Mouse (Mus musculus) kidney, postnatal 0 days (tissue): ENCODE results near the gene Zbed5. TPM values are rescaled to one million over a fixed set of nuclear protein-coding genes. Genes with fewer than 3 reads are reported as not detected.
A peak's percentile ranks its signal among the peaks of the same experiment; 100 is the strongest.

Source experiments
- ATAC-seq: fragments of 200-750 bp; cut with Nextera tagmentation; replicated peaks from 2 replicates; pipeline ENCODE4 v1.8.0; 2017; ENCODE audit warnings: low read depth, moderate number of reproducible peaks, moderate TSS enrichment, moderate library complexity; ENCODE audit not compliant: low FRiP score
- DNase-seq: peaks from one replicate; pipeline ENCODE4 v3.0.0-alpha.2; 2016; ENCODE audit warnings: low spot score
- H3K27ac ChIP-seq: fragments of 300-500 bp; sonication (generic); 2 replicates; pipeline ENCODE4 v1.5.1; 2014; ENCODE audit warnings: mild to moderate bottlenecking
- H3K27me3 ChIP-seq: fragments of 300-500 bp; sonication (generic); 2 replicates; pipeline ENCODE4 v1.6.1; 2014; ENCODE audit warnings: low read length, mixed read lengths; ENCODE audit not compliant: insufficient read depth
- H3K36me3 ChIP-seq: fragments of 300-500 bp; sonication (generic); 2 replicates; pipeline ENCODE4 v1.6.1; 2014; ENCODE audit warnings: low read length, mixed read lengths; ENCODE audit not compliant: insufficient read depth
- H3K4me1 ChIP-seq: fragments of 300-500 bp; sonication (generic); replicated peaks from 2 replicates; pipeline ENCODE4 v1.6.1; 2014; ENCODE audit warnings: antibody characterized with exemption, low read length, mixed read lengths; ENCODE audit not compliant: insufficient read depth
- H3K4me2 ChIP-seq: fragments of 300-500 bp; sonication (generic); 2 replicates; pipeline ENCODE4 v1.6.1; 2014; ENCODE audit warnings: mild to moderate bottlenecking, low read length, moderate library complexity, mixed read lengths
- H3K4me3 ChIP-seq: fragments of 300-500 bp; sonication (generic); replicated peaks from 2 replicates; pipeline ENCODE4 v1.5.1; 2014; ENCODE audit warnings: low read depth, low read length
- H3K9ac ChIP-seq: fragments of 300-500 bp; sonication (generic); 2 replicates; pipeline ENCODE4 v1.6.1; 2014; ENCODE audit warnings: low read depth, low read length
- H3K9me3 ChIP-seq: fragments of 300-500 bp; sonication (generic); replicated peaks from 2 replicates; pipeline ENCODE4 v1.6.1; 2016; ENCODE audit warnings: low read length, inconsistent platforms, mixed read lengths
- CTCF ChIP-seq: IDR thresholded peaks from 2 replicates; pipeline ENCODE4 v1.5.1; 2016; ENCODE audit warnings: antibody characterized with exemption, low read depth, mild to moderate bottlenecking, moderate library complexity
- WGBS: fragments of 180-500 bp; shearing (Covaris S2); extraction: QIAGEN DNeasy Blood & Tissue Kit; methylation state at CpG from one replicate; pipeline ENCODE4 v1.1.7; 2014; 5-methylcytosine and 5-hydroxymethylcytosine counted together
- polyA plus RNA-seq: library from polyadenylated mRNA; unstranded; fragments of >200 nt; fragmentation: Nextera tagmentation; extraction: Ambion mirVana; gene quantifications from 2 replicates; pipeline ENCODE4 v1.2.1, GENCODE M21; 2015

Zbed5 gene
- polyA plus RNA-seq, 1 experiment from 2014 or later = 6.6 TPM

- DNase-seq = no peak
- no peak overlapping the region for H3K9ac ChIP-seq
- no peaks in the 10 kb centered on the region for H3K27me3 ChIP-seq
- H3K36me3 ChIP-seq = no peaks in the 10 kb centered on the region
- no peak overlapping the region for H3K4me2 ChIP-seq
- WGBS = 93% methylated on average over 24 of the region's 24 CpGs
- H3K9me3 ChIP-seq = no peaks in the 10 kb centered on the region
- H3K4me1 ChIP-seq = no peaks in the 10 kb centered on the region
- H3K27ac ChIP-seq = no peak overlapping the region
- ATAC-seq = no peak
- no peak overlapping the region for H3K4me3 ChIP-seq
- TF ChIP-seq CTCF = no peak
Observed at GRCm38 (mm10) chr5:129918065-129918651, 22.6 kb downstream of the Zbed5 start.

GRCm38 (mm10) chr5:129918752-129919151, 23.2 kb downstream of the Zbed5 start:
- H3K9ac ChIP-seq = no peak overlapping the region
- DNase-seq (no peak), ATAC-seq (no peak)
- WGBS = 79% methylated on average over 9 of the region's 9 CpGs
- no peak overlapping the region for H3K4me2 ChIP-seq
- no peaks in the 10 kb centered on the region for H3K9me3 ChIP-seq
- no peaks in the 10 kb centered on the region for H3K27me3 ChIP-seq
- no peak overlapping the region for H3K27ac ChIP-seq
- no peaks in the 10 kb centered on the region for H3K36me3 ChIP-seq
- no peak for TF ChIP-seq CTCF
- no peak overlapping the region for H3K4me3 ChIP-seq
- no peaks in the 10 kb centered on the region for H3K4me1 ChIP-seq

- no peak for TF ChIP-seq CTCF
- Histone ChIP-seq H3K4me3 (no peak overlapping the region), H3K27ac (no peak overlapping the region), H3K4me2 (no peak overlapping the region), H3K9me3 (no peaks in the 10 kb centered on the region), H3K4me1 (no peaks in the 10 kb centered on the region), H3K36me3 (no peaks in the 10 kb centered on the region), H3K9ac (no peak overlapping the region), H3K27me3 (no peaks in the 10 kb centered on the region)
- WGBS = 52% methylated on average over 8 of the region's 8 CpGs
- DNase-seq = no peak
- ATAC-seq = no peak
Observed at GRCm38 (mm10) chr5:129919320-129919719, 23.8 kb downstream of the Zbed5 start.

- H3K4me2 ChIP-seq = no peak overlapping the region
- H3K36me3 ChIP-seq = no peaks in the 10 kb centered on the region
- WGBS = 95% methylated on average over 4 of the region's 4 CpGs
- H3K27me3 ChIP-seq = no peaks in the 10 kb centered on the region
- H3K9me3 ChIP-seq = no peaks in the 10 kb centered on the region
- no peak for ATAC-seq
- H3K27ac ChIP-seq = no peak overlapping the region
- no peak for DNase-seq
- H3K4me3 ChIP-seq = no peak overlapping the region
- no peaks in the 10 kb centered on the region for H3K4me1 ChIP-seq
- TF ChIP-seq CTCF = no peak
- no peak overlapping the region for H3K9ac ChIP-seq
Observed at GRCm38 (mm10) chr5:129921972-129922371, 26.4 kb downstream of the Zbed5 start.

GRCm38 (mm10) chr5:129924820-129925452, 29.4 kb downstream of the Zbed5 start:
- ATAC-seq (peak; percentile 65), DNase-seq (no peak)
- Histone ChIP-seq H3K27me3 (no peaks in the 10 kb centered on the region), H3K4me1 (no peaks in the 10 kb centered on the region), H3K9me3 (no peaks in the 10 kb centered on the region), H3K4me3 (no peak overlapping the region), H3K36me3 (no peaks in the 10 kb centered on the region), H3K4me2 (no peak overlapping the region), H3K9ac (no peak overlapping the region), H3K27ac (no peak overlapping the region)
- no peak for TF ChIP-seq CTCF
- WGBS = 81% methylated on average over 8 of the region's 8 CpGs

DNA sequence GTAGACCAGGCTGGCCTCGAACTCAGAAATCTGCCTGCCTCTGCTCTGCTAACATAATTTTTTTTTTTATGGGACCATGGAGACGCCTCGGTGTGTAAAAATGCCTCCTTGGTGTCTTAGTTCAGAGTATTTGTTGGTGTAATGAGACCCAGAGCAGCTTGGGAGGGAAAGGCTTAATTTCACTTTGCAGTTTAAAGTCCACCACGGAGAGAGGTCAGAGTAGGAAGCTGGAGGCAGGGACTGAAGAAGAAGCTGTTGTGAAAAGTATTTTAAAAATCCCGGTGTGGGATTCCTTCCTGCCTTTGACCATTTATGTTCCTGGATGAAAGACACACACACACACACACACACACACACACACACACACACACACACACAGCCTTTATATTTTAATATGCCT, 30.4 kb downstream of the Zbed5 start:
- H3K9me3 ChIP-seq = no peaks in the 10 kb centered on the region
- H3K9ac ChIP-seq = no peak overlapping the region
- ATAC-seq (no peak), DNase-seq (no peak)
- H3K4me1 ChIP-seq = no peaks in the 10 kb centered on the region
- H3K36me3 ChIP-seq = no peaks in the 10 kb centered on the region
- no peak overlapping the region for H3K4me2 ChIP-seq
- H3K4me3 ChIP-seq = no peak overlapping the region
- no peak for TF ChIP-seq CTCF
- no peak overlapping the region for H3K27ac ChIP-seq
- H3K27me3 ChIP-seq = no peaks in the 10 kb centered on the region
- WGBS = 47% methylated on average over 5 of the region's 5 CpGs
